Mouse (Mus musculus) heart, adult 2 months (tissue): ENCODE measurements around the gene Ctdnep1. TPM values are rescaled to one million over a fixed set of nuclear protein-coding genes. Genes with fewer than 3 reads are reported as not detected.

ENCODE experiments used
- DNase-seq, 2 experiments: peaks; one replicate each; pipeline ENCODE4 v3.0.0; 2021
- H3K27ac ChIP-seq: fragments of 200-600 bp; 2 replicates; pipeline ENCODE4 v1.8.1; 2022
- H3K27me3 ChIP-seq: fragments of 200-500 bp; 2 replicates; pipeline ENCODE4 v1.6.1; 2012; ENCODE audit warnings: mild to moderate bottlenecking, low read length, inconsistent platforms, mixed read lengths; ENCODE audit not compliant: control insufficient read depth, insufficient read depth
- H3K36me3 ChIP-seq: fragments of 200-500 bp; 2 replicates; pipeline ENCODE4 v1.6.1; 2012; ENCODE audit warnings: low read length, inconsistent platforms; ENCODE audit not compliant: control insufficient read depth, insufficient read depth
- H3K4me1 ChIP-seq: fragments of 200-500 bp; 2 replicates; pipeline ENCODE4 v1.6.1; 2011; ENCODE audit warnings: low read length; ENCODE audit not compliant: control insufficient read depth, insufficient read depth
- H3K4me3 ChIP-seq: fragments of 200-600 bp; 2 replicates; pipeline ENCODE4 v1.8.1; 2022
- H3K79me2 ChIP-seq: fragments of 200-500 bp; replicated peaks from 2 replicates; pipeline ENCODE4 v1.6.1; 2012; ENCODE audit warnings: mild to moderate bottlenecking, inconsistent platforms, low read length, moderate library complexity, mixed read lengths; ENCODE audit not compliant: control insufficient read depth, insufficient read depth
- H3K9ac ChIP-seq: fragments of 200-500 bp; 2 replicates; pipeline ENCODE4 v1.6.1; 2012; ENCODE audit warnings: low read depth, mild to moderate bottlenecking, control low read depth, inconsistent platforms, low read length, mixed read lengths
- CTCF ChIP-seq: fragments of 200-600 bp; IDR thresholded peaks from 2 replicates; pipeline ENCODE4 v1.8.1; 2022; ENCODE audit warnings: antibody characterized with exemption, mild to moderate bottlenecking, moderate library complexity
- EP300 ChIP-seq: fragments of 200-500 bp; IDR thresholded peaks from 2 replicates; pipeline ENCODE4 v1.6.1; 2011; ENCODE audit warnings: low read depth, low read length, control low read depth; ENCODE audit not compliant: insufficient read depth
- POLR2A ChIP-seq: fragments of 200-500 bp; IDR thresholded peaks from 2 replicates; pipeline ENCODE4 v1.6.1; 2011; ENCODE audit warnings: mild to moderate bottlenecking, low read depth, low read length, control low read depth; ENCODE audit not compliant: insufficient read depth
- WGBS: fragments of 180-500 bp; shearing (Covaris S2); methylation state at CpG from one replicate; pipeline ENCODE4 v1.1.7; 2018; 5-methylcytosine and 5-hydroxymethylcytosine counted together
- intact Hi-C: fragments of 180-260 bp; cut with DNase I; formaldehyde crosslinking; loops from one replicate; pipeline ENCODE4 v1.15.1; 2025
- microRNA-seq, 2 experiments: library from miRNA; unstranded; fragments of <30 nt; microRNA quantifications; one replicate each; pipeline ENCODE4 v1.2.0; 2021
- polyA plus RNA-seq: library from polyadenylated mRNA; depleted of rRNA; stranded (reverse); fragments of >200 nt; gene quantifications from 2 replicates; pipeline ENCODE4 v1.2.3, GENCODE M21; 2012; rRNA removed
- total RNA-seq, 2 experiments: library from RNA; stranded (reverse); gene quantifications; 2 replicates each; pipeline ENCODE4 v1.2.3; 2021

Ctdnep1 gene
- total and polyA plus RNA-seq, 3 experiments, result 138 to 144 (median 143) TPM

GRCm38 (mm10) chr11:70031321-70031670 is 50.3 kb downstream of the Ctdnep1 start:
- Histone ChIP-seq H3K79me2 (no peaks in the 10 kb centered on the region), H3K4me3 (no peak overlapping the region), H3K9ac (no peak overlapping the region), H3K4me1 (peaks cover 2% of the 10 kb centered on the region), H3K27ac (no peak overlapping the region), H3K36me3 (no peaks in the 10 kb centered on the region), H3K27me3 (0 out of 2 replicates have a peak, but pooled peaks cover 2% of the 10 kb centered on the region)
- TF ChIP-seq POLR2A (no peak), EP300 (no peak), CTCF (no peak)
- intact Hi-C loops, result no loop called here
- WGBS, result 97% methylated on average over 11 of the region's 11 CpGs
- DNase-seq, result no peak

- no peaks in the 10 kb centered on the region for H3K4me1 ChIP-seq
- H3K36me3 ChIP-seq, result no peaks in the 10 kb centered on the region
- no peak overlapping the region for H3K4me3 ChIP-seq
- WGBS, result 56% methylated on average over 7 of the region's 7 CpGs
- no peaks in the 10 kb centered on the region for H3K27me3 ChIP-seq
- intact Hi-C loops, result no loop called here
- no peak overlapping the region for H3K27ac ChIP-seq
- DNase-seq, result no peak
- TF ChIP-seq POLR2A (no peak), CTCF (no peak), EP300 (no peak)
- H3K79me2 ChIP-seq, result no peaks in the 10 kb centered on the region
- H3K9ac ChIP-seq, result no peak overlapping the region
Observed at GRCm38 (mm10) chr11:70038174-70038573, 57.2 kb downstream of the Ctdnep1 start.

GRCm38 (mm10) chr11:70039631-70040030 is 58.7 kb downstream of the Ctdnep1 start:
- DNase-seq, result no peak
- WGBS, result 92% methylated on average over 10 of the region's 10 CpGs
- TF ChIP-seq EP300, result no peak
- no peak for TF ChIP-seq CTCF
- TF ChIP-seq POLR2A, result no peak
- Histone ChIP-seq H3K4me1 (no peaks in the 10 kb centered on the region), H3K4me3 (no peak overlapping the region), H3K27ac (no peak overlapping the region), H3K79me2 (no peaks in the 10 kb centered on the region), H3K27me3 (no peaks in the 10 kb centered on the region), H3K9ac (no peak overlapping the region), H3K36me3 (no peaks in the 10 kb centered on the region)
- intact Hi-C loops, result no loop called here

GRCm38 (mm10) chr11:70040184-70040583 is 59.2 kb downstream of the Ctdnep1 start:
- H3K27ac ChIP-seq, result no peak overlapping the region
- intact Hi-C loops, result no loop called here
- no peaks in the 10 kb centered on the region for H3K36me3 ChIP-seq

More at GRCm38 (mm10) chr11:70040184-70040583, 59.2 kb downstream of the Ctdnep1 start:
- WGBS, result 80% methylated on average over 7 of the region's 7 CpGs
- Histone ChIP-seq H3K4me1 (no peaks in the 10 kb centered on the region), H3K27me3 (no peaks in the 10 kb centered on the region), H3K79me2 (no peaks in the 10 kb centered on the region), H3K4me3 (no peak overlapping the region), H3K9ac (no peak overlapping the region)
- TF ChIP-seq EP300 (no peak), POLR2A (no peak), CTCF (no peak)
- DNase-seq, result no peak

Small RNAs within 50 kb of the gene (microRNA-seq; reads per million reads assigned to microRNA genes)
- gene Gm44349, result 0 to 0.39 reads per million in 2 experiments
- 1,213 to 1,322 reads per million in 2 experiments for gene Mir324

Other genes with a start within 250 kb of the Ctdnep1 start
Only the 30 nearest of the 36 such genes appear.
- gene Chrnb1, start 185.2 kb upstream of the Ctdnep1 start, total RNA-seq, result 1 to 10 TPM; 4.1 TPM
- gene Chrnb1, start 185.2 kb upstream of the Ctdnep1 start, polyA plus RNA-seq, result 10.3 and 16.4 TPM in 2 replicates
- 1 to 10 TPM; 1.9 to 2.5 TPM for gene Fgf11, start 179.3 kb upstream of the Ctdnep1 start, total RNA-seq
- 3.3 and 4.3 TPM in 2 replicates for gene Fgf11, start 179.3 kb upstream of the Ctdnep1 start, polyA plus RNA-seq
- gene Tmem102, start 175.5 kb upstream of the Ctdnep1 start, total RNA-seq, result under 1 TPM; 0.25 to 0.29 TPM
- 0.44 and 0.47 TPM in 2 replicates for gene Tmem102, start 175.5 kb upstream of the Ctdnep1 start, polyA plus RNA-seq
- not detected for gene Gm39566, start 165.9 kb upstream of the Ctdnep1 start, total RNA-seq
- gene Gm39566, start 165.9 kb upstream of the Ctdnep1 start, polyA plus RNA-seq, result 0.02 and 0.09 TPM in 2 replicates
- gene Spem2, start 162.7 kb upstream of the Ctdnep1 start, total RNA-seq, result not detected
- gene Spem2, start 162.7 kb upstream of the Ctdnep1 start, polyA plus RNA-seq, result 0.15 and 0.20 TPM in 2 replicates
- gene Spem1, start 159.0 kb upstream of the Ctdnep1 start, total RNA-seq, result not detected
- gene Spem1, start 159.0 kb upstream of the Ctdnep1 start, polyA plus RNA-seq, result 0.23 and 0.32 TPM in 2 replicates
- gene Nlgn2, start 143.4 kb upstream of the Ctdnep1 start, total RNA-seq, result 1 to 10 TPM; 3.4 to 5.0 TPM
- 6.0 and 6.7 TPM in 2 replicates for gene Nlgn2, start 143.4 kb upstream of the Ctdnep1 start, polyA plus RNA-seq
- 100 to 1,000 TPM; 214 to 254 TPM for gene Tmem256, start 142.6 kb upstream of the Ctdnep1 start, total RNA-seq
- 308 and 350 TPM in 2 replicates for gene Tmem256, start 142.6 kb upstream of the Ctdnep1 start, polyA plus RNA-seq
- gene Plscr3, start 134.8 kb upstream of the Ctdnep1 start, total RNA-seq, result 10 to 100 TPM; 21.2 to 22.4 TPM
- gene Plscr3, start 134.8 kb upstream of the Ctdnep1 start, polyA plus RNA-seq, result 45.3 and 48.3 TPM in 2 replicates
- gene Tnk1, start 122.4 kb upstream of the Ctdnep1 start, total RNA-seq, result not detected
- gene Tnk1, start 122.4 kb upstream of the Ctdnep1 start, polyA plus RNA-seq, result 0.20 and 0.68 TPM in 2 replicates
- not detected for gene Tmem95, start 103.1 kb upstream of the Ctdnep1 start, total RNA-seq
- not detected in 2 replicates for gene Tmem95, start 103.1 kb upstream of the Ctdnep1 start, polyA plus RNA-seq
- gene Kctd11, start 99.8 kb upstream of the Ctdnep1 start, total RNA-seq, result 1 to 10 TPM; 2.3 to 2.6 TPM
- 2.9 TPM in 2 replicates for gene Kctd11, start 99.8 kb upstream of the Ctdnep1 start, polyA plus RNA-seq
- 1 to 10 TPM in 1 of 2 experiments, under 1 TPM in 1; 0.65 to 1.1 TPM for gene Acap1, start 85.6 kb upstream of the Ctdnep1 start, total RNA-seq
- 1.7 and 3.3 TPM in 2 replicates for gene Acap1, start 85.6 kb upstream of the Ctdnep1 start, polyA plus RNA-seq
- under 1 TPM; 0.23 to 0.34 TPM for gene 2810408A11Rik, start 80.2 kb upstream of the Ctdnep1 start, total RNA-seq
- 0.15 and 0.41 TPM in 2 replicates for gene 2810408A11Rik, start 80.2 kb upstream of the Ctdnep1 start, polyA plus RNA-seq
- gene Neurl4, start 80.1 kb upstream of the Ctdnep1 start, total RNA-seq, result 10 to 100 TPM; 42.6 to 47.1 TPM
- gene Neurl4, start 80.1 kb upstream of the Ctdnep1 start, polyA plus RNA-seq, result 31.5 and 54.1 TPM in 2 replicates
- gene Gps2, start 67.3 kb upstream of the Ctdnep1 start, total RNA-seq, result 10 to 100 TPM; 27.2 to 28.4 TPM
- 53.9 and 63.9 TPM in 2 replicates for gene Gps2, start 67.3 kb upstream of the Ctdnep1 start, polyA plus RNA-seq
- 100 to 1,000 TPM; 397 to 444 TPM for gene Eif5a, start 59.2 kb upstream of the Ctdnep1 start, total RNA-seq
- 360 and 540 TPM in 2 replicates for gene Eif5a, start 59.2 kb upstream of the Ctdnep1 start, polyA plus RNA-seq
- gene Ybx2, start 45.4 kb upstream of the Ctdnep1 start, total RNA-seq, result 10 to 100 TPM; 16.7 to 22.6 TPM
- 64.2 and 66.2 TPM in 2 replicates for gene Ybx2, start 45.4 kb upstream of the Ctdnep1 start, polyA plus RNA-seq
- 100 to 1,000 TPM; 363 to 456 TPM for gene Slc2a4, start 33.0 kb upstream of the Ctdnep1 start, total RNA-seq
- 516 and 737 TPM in 2 replicates for gene Slc2a4, start 33.0 kb upstream of the Ctdnep1 start, polyA plus RNA-seq
- gene Cldn7, start 16.4 kb upstream of the Ctdnep1 start, total RNA-seq, result not detected
- gene Cldn7, start 16.4 kb upstream of the Ctdnep1 start, polyA plus RNA-seq, result 0.50 and 3.5 TPM in 2 replicates
- 10 to 100 TPM; 39.0 to 42.2 TPM for gene Elp5, start 1.4 kb downstream of the Ctdnep1 start, total RNA-seq
- 61.6 and 78.5 TPM in 2 replicates for gene Elp5, start 1.4 kb downstream of the Ctdnep1 start, polyA plus RNA-seq
- gene Gabarap, start 10.0 kb downstream of the Ctdnep1 start, total RNA-seq, result 100 to 1,000 TPM; 284 to 340 TPM
- 469 and 750 TPM in 2 replicates for gene Gabarap, start 10.0 kb downstream of the Ctdnep1 start, polyA plus RNA-seq
- 10 to 100 TPM; 18.1 to 22.8 TPM for gene Phf23, start 14.6 kb downstream of the Ctdnep1 start, total RNA-seq
- 11.5 and 17.6 TPM in 2 replicates for gene Phf23, start 14.6 kb downstream of the Ctdnep1 start, polyA plus RNA-seq
- 1 to 10 TPM; 4.1 to 4.9 TPM for gene Dvl2, start 19.4 kb downstream of the Ctdnep1 start, total RNA-seq
- 6.1 and 7.4 TPM in 2 replicates for gene Dvl2, start 19.4 kb downstream of the Ctdnep1 start, polyA plus RNA-seq
- gene Acadvl, start 34.3 kb downstream of the Ctdnep1 start, total RNA-seq, result 1,000 to 10,000 TPM; 1,139 to 1,355 TPM
- 701 and 889 TPM in 2 replicates for gene Acadvl, start 34.3 kb downstream of the Ctdnep1 start, polyA plus RNA-seq
- gene Dlg4, start 35.8 kb downstream of the Ctdnep1 start, total RNA-seq, result 1 to 10 TPM; 5.2 to 5.7 TPM
- 6.9 and 9.8 TPM in 2 replicates for gene Dlg4, start 35.8 kb downstream of the Ctdnep1 start, polyA plus RNA-seq
- not detected for gene Asgr1, start 72.9 kb downstream of the Ctdnep1 start, total RNA-seq
- 0.50 TPM in 1 of 2 replicates, not detected in the other for gene Asgr1, start 72.9 kb downstream of the Ctdnep1 start, polyA plus RNA-seq
- under 1 TPM in 1 of 2 experiments, not detected in 1; 0.16 TPM for gene Asgr2, start 111.5 kb downstream of the Ctdnep1 start, total RNA-seq
- gene Asgr2, start 111.5 kb downstream of the Ctdnep1 start, polyA plus RNA-seq, result 0.31 and 0.56 TPM in 2 replicates
- 1 to 10 TPM; 5.6 to 6.7 TPM for gene Mgl2, start 149.2 kb downstream of the Ctdnep1 start, total RNA-seq
- gene Mgl2, start 149.2 kb downstream of the Ctdnep1 start, polyA plus RNA-seq, result 7.4 and 9.7 TPM in 2 replicates
- gene Clec10a, start 175.0 kb downstream of the Ctdnep1 start, total RNA-seq, result 1 to 10 TPM; 1.7 to 3.2 TPM
- gene Clec10a, start 175.0 kb downstream of the Ctdnep1 start, polyA plus RNA-seq, result 2.8 and 3.8 TPM in 2 replicates